Mouse (Mus musculus) ES-E14 (cell line): Measurements from ENCODE around the gene Tmem117.

Experiments
- HCFC1 ChIP-seq: IDR thresholded peaks from 2 replicates; pipeline ENCODE4 v1.6.1; 2012; ENCODE audit warnings: low read length, inconsistent platforms, borderline replicate concordance; ENCODE audit not compliant: insufficient read depth
- ZC3H11A ChIP-seq: IDR thresholded peaks from 2 replicates; pipeline ENCODE4 v1.6.1; 2012; ENCODE audit warnings: low read depth, mild to moderate bottlenecking, inconsistent platforms, low read length, borderline replicate concordance

GRCm38 (mm10) chr15:94868372-94868771, 239.3 kb downstream of the Tmem117 start:
- TF ChIP-seq ZC3H11A: no peak
- no peak for TF ChIP-seq HCFC1
